26 mouse cellular contexts compared by ENCODE assay signal in the genomic region with DNA sequence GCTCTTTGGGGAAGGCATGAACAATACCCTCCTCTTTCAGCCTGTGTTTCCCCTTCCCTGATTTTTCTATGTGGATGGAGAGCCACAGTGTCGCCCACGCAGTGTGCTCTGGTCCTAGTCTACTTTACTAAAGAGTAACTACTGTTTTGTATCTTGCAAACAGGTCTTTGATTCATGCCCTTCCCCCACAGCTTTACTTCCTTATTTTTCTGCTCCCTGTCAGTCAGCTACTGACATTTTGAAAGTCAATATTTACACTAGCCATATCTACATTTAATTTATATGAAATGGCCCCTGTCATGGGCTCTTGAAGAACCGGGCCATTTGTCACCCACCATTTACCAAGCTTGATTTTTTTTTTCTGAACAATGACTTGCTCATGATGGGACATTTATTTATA.
DNase-seq lines count a peak whose midpoint lies in the region; ATAC-seq and TF ChIP-seq lines count a peak whose summit lies in the region.
"Had no signal": no experiment of that assay in that cellular context is flagged by ENCODE, and none has a peak within 500 bp of the region (broad histone marks: within the 10 kb centered on the region; RNA-seq: fewer than 3 reads in every experiment).

No protein-coding gene starts in this region.

- H3K4me1 ChIP-seq in lung, embryonic 14.5 days (ENCODE audit: insufficient read depth) = no peaks in the 10 kb centered on the region
- peaks cover 12% of the 10 kb centered on the region for H3K4me1 ChIP-seq in limb, embryonic 10.5 days
- 0 out of 2 replicates have a peak, but pooled peaks cover 4% of the 10 kb centered on the region for H3K4me1 ChIP-seq in stomach, embryonic 14.5 days (ENCODE audit: control insufficient read depth, insufficient read depth, low read length)
- peaks cover 15% of the 10 kb centered on the region for H3K4me1 ChIP-seq in hindbrain, embryonic 10.5 days (replicated peaks)
- H3K4me1 ChIP-seq: embryonic facial prominence, embryonic 13.5 days; hindbrain, embryonic 12.5 days had no signal

- WGBS in lung, embryonic 14.5 days = 32% methylated on average over 3 of the region's 3 CpGs
- 81% methylated on average over 3 of the region's 3 CpGs for WGBS in limb, embryonic 10.5 days
- WGBS in stomach, embryonic 14.5 days = 29% methylated on average over 3 of the region's 3 CpGs
- 40% methylated on average over 3 of the region's 3 CpGs for WGBS in hindbrain, embryonic 10.5 days

- H3K27ac ChIP-seq in lung, embryonic 14.5 days (ENCODE audit: low read depth) = no peak overlapping the region
- H3K27ac ChIP-seq in limb, embryonic 10.5 days = peak overlapping the region; percentile 21; the same call in 1 of the 2 replicates
- H3K27ac ChIP-seq in stomach, embryonic 14.5 days (ENCODE audit: low read length) = no peak overlapping the region
- H3K27ac ChIP-seq in hindbrain, embryonic 10.5 days = no peak overlapping the region
- H3K27ac ChIP-seq: embryonic facial prominence, embryonic 13.5 days; gastrocnemius, adult 2 months; midbrain, embryonic 15.5 days; neural tube, embryonic 15.5 days had no signal

- no peak overlapping the region for H3K9ac ChIP-seq in lung, embryonic 14.5 days
- H3K9ac ChIP-seq in stomach, embryonic 14.5 days (replicated peaks; ENCODE audit: low read depth, low read length) = no peak overlapping the region
- H3K9ac ChIP-seq: embryonic facial prominence, embryonic 13.5 days; heart, embryonic 12.5 days; hindbrain, embryonic 12.5 days; liver, postnatal 0 days; midbrain, embryonic 15.5 days; neural tube, embryonic 15.5 days had no signal

- TF ChIP-seq CTCF in lung, embryonic 14.5 days (IDR thresholded peaks at IDR 0.05; ENCODE audit: low read depth) = no peak

- H3K27me3 ChIP-seq in lung, embryonic 14.5 days (ENCODE audit: insufficient read depth, low read length) = no peaks in the 10 kb centered on the region
- H3K27me3 ChIP-seq in limb, embryonic 10.5 days (ENCODE audit: low read depth, poor library complexity, severe bottlenecking) = no peaks in the 10 kb centered on the region
- no peaks in the 10 kb centered on the region for H3K27me3 ChIP-seq in stomach, embryonic 14.5 days (ENCODE audit: control insufficient read depth, insufficient read depth, low read length)
- H3K27me3 ChIP-seq in hindbrain, embryonic 10.5 days (ENCODE audit: insufficient read depth, poor library complexity, severe bottlenecking) = no peaks in the 10 kb centered on the region
- H3K27me3 ChIP-seq: embryonic facial prominence, embryonic 13.5 days; heart, embryonic 12.5 days; hindbrain, embryonic 12.5 days; midbrain, embryonic 15.5 days; neural tube, embryonic 15.5 days had no signal

- intact Hi-C loops in left cerebral cortex, postnatal 25 days (cut with DNase I) = no loop called here

- no peak for ATAC-seq in lung, embryonic 14.5 days (ENCODE audit: insufficient read depth)
- 0 out of 2 replicates have a peak, but pooled peaks have one; percentile 31 for ATAC-seq in stomach, embryonic 14.5 days (ENCODE audit: insufficient number of reproducible peaks, insufficient read depth, low FRiP score, low read depth)
- ATAC-seq: forebrain, embryonic 14.5 days; liver, postnatal 0 days; midbrain, embryonic 15.5 days had no signal

- no peaks in the 10 kb centered on the region for H3K36me3 ChIP-seq in lung, embryonic 14.5 days (ENCODE audit: insufficient read depth)
- no peaks in the 10 kb centered on the region for H3K36me3 ChIP-seq in limb, embryonic 10.5 days
- H3K36me3 ChIP-seq in stomach, embryonic 14.5 days (ENCODE audit: control insufficient read depth, insufficient read depth, low read length) = no peaks in the 10 kb centered on the region
- H3K36me3 ChIP-seq in hindbrain, embryonic 10.5 days = no peaks in the 10 kb centered on the region
- H3K36me3 ChIP-seq: embryonic facial prominence, embryonic 13.5 days; heart, embryonic 12.5 days; hindbrain, embryonic 12.5 days; midbrain, embryonic 15.5 days; neural tube, embryonic 15.5 days had no signal

- no peak overlapping the region for H3K4me2 ChIP-seq in lung, embryonic 14.5 days
- no peak overlapping the region for H3K4me2 ChIP-seq in stomach, embryonic 14.5 days (replicated peaks; ENCODE audit: low read depth, low read length)
- H3K4me2 ChIP-seq: embryonic facial prominence, embryonic 13.5 days; heart, embryonic 12.5 days; hindbrain, embryonic 12.5 days; midbrain, embryonic 15.5 days; neural tube, embryonic 15.5 days had no signal

- peak; percentile 22 for DNase-seq in lung, embryonic 14.5 days
- no peak for DNase-seq in lung, postnatal 4 days
- DNase-seq in B cell, adult 2 months = peak; percentile 63 to 72
- no peak for DNase-seq in limb, embryonic 10.5 days (ENCODE audit: low spot score)
- DNase-seq in hindbrain, embryonic 10.5 days (ENCODE audit: low spot score) = no peak
- no peak for DNase-seq in left cerebral cortex, postnatal 25 days (ENCODE audit: low spot score in 2 of 2)
- DNase-seq: adrenal gland, adult 2 months; cerebellum, adult 11-12 months; cerebellum, postnatal 14 days; embryo, embryonic 11 days; gastrocnemius, adult 2 months; heart, adult 18-20 months; heart, postnatal 14 days; kidney, adult 18-20 months; liver, postnatal 0 days; lung, postnatal 10 days; spleen, adult 18-20 months had no signal

- no peak overlapping the region for H3K4me3 ChIP-seq in lung, embryonic 14.5 days (ENCODE audit: low read depth, low read length)
- no peak overlapping the region for H3K4me3 ChIP-seq in limb, embryonic 10.5 days
- H3K4me3 ChIP-seq in stomach, embryonic 14.5 days (ENCODE audit: low read depth, low read length) = no peak overlapping the region
- H3K4me3 ChIP-seq in hindbrain, embryonic 10.5 days = no peak overlapping the region
- H3K4me3 ChIP-seq: embryonic facial prominence, embryonic 13.5 days; erythroblast, embryonic 14.5 days; gastrocnemius, adult 2 months; heart, embryonic 12.5 days; hindbrain, embryonic 12.5 days; midbrain, embryonic 15.5 days; myocyte; neural tube, embryonic 15.5 days had no signal

- H3K9me3 ChIP-seq in lung, embryonic 14.5 days (ENCODE audit: low read depth, low read length) = no peaks in the 10 kb centered on the region
- H3K9me3 ChIP-seq in limb, embryonic 10.5 days (replicated peaks) = no peaks in the 10 kb centered on the region
- no peaks in the 10 kb centered on the region for H3K9me3 ChIP-seq in stomach, embryonic 14.5 days (ENCODE audit: control insufficient read depth, low read depth, low read length)
- 0 out of 2 replicates have a peak, but pooled peaks cover 4% of the 10 kb centered on the region for H3K9me3 ChIP-seq in hindbrain, embryonic 10.5 days
- H3K9me3 ChIP-seq: embryonic facial prominence, embryonic 13.5 days; midbrain, embryonic 15.5 days; neural tube, embryonic 15.5 days had no signal

Comparison
In these comparisons a context has a peak if more than half of its experiments do, and no peak if none do; other contexts are left out.
1. DNase-seq: peak in lung, embryonic 14.5 days (single experiment) and B cell, adult 2 months (2 of 2); none in lung, postnatal 4 days (0 of 2), limb, embryonic 10.5 days (single experiment), hindbrain, embryonic 10.5 days (single experiment) and left cerebral cortex, postnatal 25 days (0 of 2).